Mouse (Mus musculus) olfactory bulb, adult 2 months (tissue): ENCODE data around the gene Rnf187.

Source experiments
- CTCF ChIP-seq: fragments of 200-500 bp; IDR thresholded peaks from 2 replicates; pipeline ENCODE4 v1.5.1; 2012; ENCODE audit warnings: low read depth, mild to moderate bottlenecking, low read length, moderate library complexity; ENCODE audit not compliant: insufficient read depth
- POLR2A ChIP-seq: fragments of 200-500 bp; IDR thresholded peaks from 2 replicates; pipeline ENCODE4 v1.6.1; 2012; ENCODE audit warnings: mild to moderate bottlenecking, low read depth, low read length, moderate library complexity; ENCODE audit not compliant: insufficient read depth

DNA sequence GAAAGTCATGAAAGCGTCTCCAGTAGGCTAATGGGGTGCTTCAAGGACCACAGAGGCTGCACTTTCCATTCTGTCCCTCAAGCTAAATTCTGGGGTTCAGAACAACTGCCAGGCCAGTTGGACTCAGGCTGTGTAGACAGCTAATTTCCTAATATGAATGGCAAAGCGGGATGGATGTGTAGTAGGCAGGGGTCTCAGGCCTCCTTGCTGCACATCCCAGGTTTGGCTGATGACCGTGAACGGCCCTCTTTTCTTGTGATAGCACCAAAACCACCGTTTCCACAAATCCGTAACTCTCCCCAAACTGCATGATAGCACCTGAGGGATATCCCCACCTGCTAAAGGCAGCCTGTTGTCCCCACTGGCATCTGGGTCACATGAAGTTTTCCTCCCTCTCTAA, 19.8 kb upstream of the Rnf187 start:
- TF ChIP-seq CTCF = no peak
- TF ChIP-seq POLR2A = no peak
